Mouse (Mus musculus) frontal cortex, postnatal 10 days (tissue): ENCODE data around the gene Anxa6.

Experiments
- DNase-seq, 2 experiments: peaks; one replicate each; pipeline ENCODE4 v3.0.0; 2022; ENCODE audit warnings: low spot score in 2 of 2, mixed read lengths in 1 of 2

Anxa6 gene

DNA sequence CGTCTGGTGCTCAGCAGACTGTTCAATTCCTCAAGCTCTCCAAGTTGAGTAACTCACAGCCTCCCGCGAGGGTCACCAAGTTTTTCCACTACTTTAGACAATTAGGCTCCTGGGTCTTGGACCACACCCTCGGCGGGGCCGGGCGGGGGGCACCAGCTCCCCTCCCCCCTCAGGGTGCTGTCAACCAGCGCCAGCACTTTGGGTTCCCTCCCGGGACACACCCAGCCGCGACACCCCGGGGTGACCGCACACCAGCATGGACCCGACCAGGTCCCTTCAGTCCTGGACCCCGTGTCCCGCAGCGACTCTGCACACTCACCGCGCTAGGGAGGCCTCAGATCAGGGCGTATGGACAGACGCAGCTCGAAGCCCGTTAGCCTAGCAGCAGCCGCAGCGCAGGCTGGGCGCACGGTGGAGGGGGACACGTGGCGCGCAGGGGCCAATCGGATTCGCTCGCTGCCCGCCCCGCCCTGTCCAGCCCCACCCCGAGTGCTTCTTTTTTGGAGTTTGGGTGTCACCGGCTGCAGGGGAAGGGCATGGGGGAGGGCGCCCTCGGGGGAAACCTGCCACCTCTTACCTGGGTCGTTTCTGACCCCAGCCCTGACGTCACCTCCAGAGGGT lies at the start of gene Anxa6:
Gene Anxa6, minus strand, starts transcription at position 406 of the 621 bp plus-strand sequence.
- peak; percentile 43 to 76 for DNase-seq

DNA sequence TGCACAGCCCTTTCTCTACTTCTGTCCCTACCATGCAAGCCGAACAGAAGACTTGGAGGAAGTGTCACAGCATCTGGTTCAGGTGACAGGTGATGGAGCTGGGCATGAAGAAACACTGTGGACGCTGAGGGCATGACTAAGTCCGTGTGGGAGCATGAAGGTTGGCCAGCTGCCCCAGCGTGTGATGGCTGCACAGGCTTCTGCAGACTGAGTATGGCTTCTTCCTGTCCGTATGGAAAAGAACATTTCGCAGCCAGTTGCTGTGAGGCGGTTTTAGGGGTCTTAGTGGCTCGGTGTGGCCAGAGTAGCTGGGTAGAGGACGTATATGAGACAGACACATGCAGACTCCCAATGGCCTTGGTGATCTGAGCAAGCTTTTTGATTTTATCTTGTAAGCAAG lies 48.0 kb upstream of the Anxa6 start:
- no peak for DNase-seq

DNA sequence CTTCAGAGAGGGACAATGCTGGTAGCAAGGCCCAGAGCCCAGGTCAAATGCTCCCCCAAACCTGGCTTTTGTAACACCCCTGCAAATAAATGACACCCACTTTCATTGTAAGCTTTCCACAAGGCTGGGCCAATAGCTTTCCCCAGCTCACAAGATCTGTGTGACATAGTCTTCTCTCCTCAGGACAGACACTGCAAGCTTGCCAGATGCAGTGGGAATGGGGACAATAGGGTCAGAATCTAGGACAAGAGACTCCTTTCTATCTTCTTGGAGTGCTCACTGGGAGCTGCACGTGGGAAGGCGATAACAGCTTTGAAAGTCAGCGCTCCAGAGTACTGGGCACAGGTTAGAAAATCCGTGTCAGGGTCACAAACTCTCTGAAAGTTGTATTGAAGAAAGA lies 45.9 kb upstream of the Anxa6 start:
- no peak for DNase-seq

GRCm38 (mm10) chr11:55078502-55078901 lies 45.3 kb upstream of the Anxa6 start:
- no peak for DNase-seq

- peak in 1 of 2 experiments; percentile 30 for DNase-seq
Measured at GRCm38 (mm10) chr11:55077331-55078231, 44.3 kb upstream of the Anxa6 start, which contains the start of gene Ccdc69. Gene Ccdc69 (minus strand): TSS chr11:55078131.

- no peak for DNase-seq
Measured at GRCm38 (mm10) chr11:55076234-55076633, 43.0 kb upstream of the Anxa6 start.

- no peak for DNase-seq
Measured at GRCm38 (mm10) chr11:55075602-55076001, 42.4 kb upstream of the Anxa6 start.

- no peak for DNase-seq
Measured at GRCm38 (mm10) chr11:55073191-55073590, 39.9 kb upstream of the Anxa6 start.

GRCm38 (mm10) chr11:55072467-55072866 lies 39.2 kb upstream of the Anxa6 start:
- no peak for DNase-seq

DNA sequence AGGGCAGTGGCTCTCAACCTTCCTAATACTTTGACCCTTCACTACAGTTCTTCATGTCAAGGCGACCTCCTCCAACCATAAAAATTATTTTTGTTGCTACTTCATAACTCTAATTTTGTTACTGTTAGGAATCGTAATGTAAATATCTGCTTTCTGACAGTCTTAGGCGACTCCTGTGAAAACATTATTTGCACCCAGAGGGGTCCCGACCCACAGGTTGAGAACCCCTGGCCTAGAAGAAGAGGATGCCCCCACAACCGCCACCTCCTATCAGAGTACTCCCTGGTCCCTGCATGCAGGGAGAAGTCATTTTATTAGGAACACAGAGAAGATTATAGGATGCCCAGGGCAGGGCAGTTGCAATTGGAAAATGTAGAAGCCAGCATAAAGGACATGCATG lies 38.1 kb upstream of the Anxa6 start:
- DNase-seq: no peak

DNA sequence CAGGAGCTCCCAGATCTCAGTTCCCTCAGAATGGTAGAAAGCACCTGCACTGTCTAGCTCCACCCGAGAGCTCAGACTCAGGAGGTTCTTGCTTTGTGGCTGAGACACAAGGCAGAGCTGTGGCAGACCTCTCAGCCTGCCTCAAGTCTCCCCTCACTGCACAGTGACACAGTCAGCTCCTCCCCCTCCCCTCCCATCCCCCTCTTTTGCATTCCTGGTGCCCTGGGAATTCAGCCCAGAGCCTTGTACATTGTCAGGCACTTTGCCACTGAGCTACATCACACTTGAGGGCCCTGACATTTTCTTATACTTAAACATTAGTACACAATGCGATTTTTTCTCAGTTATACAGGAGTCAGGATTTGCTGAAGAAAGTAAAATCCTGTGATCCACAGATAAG lies 35.8 kb upstream of the Anxa6 start:
- DNase-seq: no peak

GRCm38 (mm10) chr11:55066921-55067320 lies 33.7 kb upstream of the Anxa6 start:
- DNase-seq: no peak

DNA sequence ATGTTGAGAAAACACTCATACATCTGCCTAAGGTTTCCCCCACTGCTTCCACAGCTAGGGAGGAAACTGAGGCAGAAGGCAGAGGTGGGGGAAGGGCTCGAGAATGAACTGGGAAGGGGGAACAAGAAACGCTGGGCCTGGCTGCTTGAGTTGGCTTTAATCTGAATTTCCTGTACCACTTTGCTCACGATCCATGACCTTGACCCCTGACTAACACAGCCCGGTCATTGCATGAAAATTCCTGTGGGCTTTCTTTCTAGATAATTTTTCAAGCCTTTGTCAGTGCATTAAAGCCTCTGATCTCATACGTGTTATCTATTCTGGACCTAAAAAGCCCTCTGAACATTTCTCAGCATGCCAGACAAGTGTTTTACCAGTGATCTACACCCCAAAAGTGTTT lies 29.6 kb upstream of the Anxa6 start:
- no peak for DNase-seq

DNA sequence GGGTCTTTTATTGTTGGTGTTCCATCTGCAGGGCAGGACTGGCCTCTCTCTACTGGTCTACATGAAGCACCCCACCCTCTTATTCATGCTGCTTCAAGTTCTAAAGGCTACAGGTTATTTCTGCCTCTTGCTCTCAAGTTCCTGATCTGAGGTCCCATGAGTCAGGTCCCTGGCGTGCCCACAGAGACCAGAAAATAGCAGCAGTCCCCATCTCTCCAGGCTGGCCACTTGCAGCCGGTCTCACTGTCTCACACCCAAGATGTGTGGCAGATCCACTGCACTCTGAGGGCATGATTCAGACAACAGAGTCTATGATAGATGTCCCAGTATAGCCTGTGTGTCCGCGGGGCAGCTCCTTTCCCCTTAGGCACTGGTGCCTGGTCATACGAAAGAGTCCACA lies 27.6 kb upstream of the Anxa6 start:
- DNase-seq: no peak

DNA sequence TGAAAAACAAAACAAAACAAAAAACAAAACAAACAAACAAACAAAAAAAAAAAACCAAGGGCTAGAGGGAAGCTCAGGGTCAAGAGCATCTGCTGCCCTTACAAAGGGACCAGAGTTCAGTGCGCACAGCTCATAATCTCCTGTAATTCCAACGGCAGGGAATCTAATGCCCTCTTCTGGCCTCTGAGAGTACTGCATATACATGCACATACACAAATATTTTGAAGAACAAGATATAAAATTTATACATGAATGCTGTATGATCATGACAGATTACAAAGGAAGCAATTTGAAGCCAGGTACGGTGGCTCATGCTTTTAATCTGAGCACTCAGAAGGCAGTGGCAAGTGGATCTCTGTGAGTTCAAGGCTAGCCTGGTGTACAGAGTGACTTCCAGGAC lies 24.3 kb upstream of the Anxa6 start:
- no peak for DNase-seq

DNA sequence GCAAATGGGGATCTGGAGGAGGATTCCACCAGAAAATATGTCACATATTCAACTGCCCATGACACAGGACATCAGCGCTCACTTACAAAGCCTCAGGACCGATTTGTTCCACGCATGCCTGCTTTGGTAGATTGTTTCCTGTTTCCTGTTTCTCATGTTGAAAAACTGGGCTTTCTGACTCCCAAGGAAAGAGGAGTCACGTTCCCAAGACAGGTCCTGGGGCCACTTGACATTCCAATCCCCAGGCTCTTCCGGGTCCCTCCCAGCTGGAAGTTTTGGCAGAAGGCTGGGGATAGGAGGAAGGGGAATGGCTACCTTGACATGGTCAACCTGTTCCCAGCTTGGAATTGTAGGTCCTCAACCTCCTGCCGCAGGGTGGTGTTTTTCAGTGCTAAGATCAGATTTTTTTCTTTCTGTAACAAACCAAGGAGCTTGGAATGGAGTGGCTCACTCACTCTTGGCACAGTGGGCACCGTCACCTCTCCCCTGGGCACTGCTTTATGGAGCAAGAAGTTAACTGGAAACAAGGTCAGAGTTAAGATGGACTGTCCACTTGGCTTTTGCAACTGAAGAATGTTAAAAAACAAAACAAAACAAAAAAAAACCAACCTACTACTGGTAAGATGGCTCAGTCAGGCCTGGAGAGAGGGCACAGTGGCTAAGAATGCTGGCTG lies 17.7 kb upstream of the Anxa6 start:
- no peak for DNase-seq

DNA sequence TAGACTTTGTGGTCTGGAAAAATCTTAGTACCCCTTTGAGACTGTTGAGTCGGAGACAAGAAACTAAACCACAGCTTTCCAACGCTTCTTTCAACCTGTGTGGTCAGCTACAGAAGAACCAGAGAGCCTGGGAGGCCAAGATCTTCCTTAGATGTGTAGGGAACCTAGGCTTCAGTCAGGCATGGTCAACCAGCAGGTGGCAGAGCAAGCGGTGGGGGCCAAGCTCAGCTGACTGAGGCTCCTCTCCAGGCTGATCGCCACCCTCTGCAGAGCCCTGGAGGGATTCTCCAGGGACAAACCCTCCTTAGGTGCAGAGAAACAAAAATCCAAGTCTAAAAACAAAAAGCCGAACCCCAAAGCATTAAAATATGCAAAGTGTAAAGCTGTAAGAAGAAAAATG lies 13.4 kb upstream of the Anxa6 start:
- no peak for DNase-seq

GRCm38 (mm10) chr11:55041348-55041747 lies 8.1 kb upstream of the Anxa6 start:
- DNase-seq: no peak

- DNase-seq: peak in 1 of 2 experiments; percentile 77
Measured at GRCm38 (mm10) chr11:55039591-55039990, 6.3 kb upstream of the Anxa6 start.

GRCm38 (mm10) chr11:55036601-55037000 lies 3.4 kb upstream of the Anxa6 start:
- DNase-seq: no peak

DNA sequence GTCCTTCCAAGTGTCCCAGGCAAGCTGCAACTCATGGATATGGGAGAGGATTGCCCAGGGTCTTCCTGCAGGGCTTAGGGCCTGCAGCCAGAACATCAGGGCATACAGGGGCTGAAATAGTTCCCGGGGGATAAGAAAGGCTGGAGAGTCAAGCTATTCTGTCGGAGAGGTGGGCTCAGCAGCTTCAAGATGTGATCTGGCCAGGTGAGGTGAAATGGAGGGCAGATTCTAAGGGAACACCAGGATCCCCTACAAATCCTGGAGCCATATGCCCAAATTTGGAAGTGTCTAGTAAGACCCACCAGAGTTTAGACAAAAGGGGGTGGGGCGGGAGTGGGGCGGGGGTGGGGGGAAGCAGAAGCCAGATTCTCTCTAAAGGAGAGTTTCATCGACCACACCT lies 959 bp downstream of the Anxa6 start:
- DNase-seq: no peak

GRCm38 (mm10) chr11:55031991-55032280 lies 1.3 kb downstream of the Anxa6 start:
- no peak for DNase-seq
